Mouse (Mus musculus): ENCODE data around the gene Baz2b.

The Baz2b gene

GRCm38 (mm10) chr2:60053222-60054010 lies 156.2 kb downstream of the Baz2b start:
- DNase-seq (ENCODE audit: low spot score in 2 of 2) = no peak

- no peak for DNase-seq (ENCODE audit: low spot score in 2 of 2)
Observed at GRCm38 (mm10) chr2:60050667-60051460, 158.8 kb downstream of the Baz2b start.

- no peak for DNase-seq (ENCODE audit: low spot score in 2 of 2)
Observed at GRCm38 (mm10) chr2:60049889-60050288, 159.8 kb downstream of the Baz2b start.

- DNase-seq (ENCODE audit: low spot score in 2 of 2) = no peak
Observed at GRCm38 (mm10) chr2:60049351-60049750, 160.3 kb downstream of the Baz2b start.

- no peak for DNase-seq (ENCODE audit: low spot score in 2 of 2)
Observed at GRCm38 (mm10) chr2:60045995-60046394, 163.6 kb downstream of the Baz2b start.

- no peak for DNase-seq (ENCODE audit: low spot score in 2 of 2)
Observed at GRCm38 (mm10) chr2:60044988-60045387, 164.7 kb downstream of the Baz2b start.

- no peak for DNase-seq (ENCODE audit: low spot score in 2 of 2)
Observed at GRCm38 (mm10) chr2:60044540-60044939, 165.1 kb downstream of the Baz2b start.

- no peak for DNase-seq (ENCODE audit: low spot score in 2 of 2)
Observed at GRCm38 (mm10) chr2:60042699-60043098, 166.9 kb downstream of the Baz2b start.

- DNase-seq (ENCODE audit: low spot score in 2 of 2) = no peak
Observed at GRCm38 (mm10) chr2:60041485-60042274, 168.0 kb downstream of the Baz2b start.

- DNase-seq (ENCODE audit: low spot score in 2 of 2) = no peak
Observed at GRCm38 (mm10) chr2:60040162-60040561, 169.5 kb downstream of the Baz2b start.

GRCm38 (mm10) chr2:60037011-60037551 lies 172.6 kb downstream of the Baz2b start:
- DNase-seq (ENCODE audit: low spot score in 2 of 2) = peak in 1 of 2 experiments; percentile 43

- no peak for DNase-seq (ENCODE audit: low spot score in 2 of 2)
Observed at GRCm38 (mm10) chr2:60036361-60036760, 173.3 kb downstream of the Baz2b start.

- no peak for DNase-seq (ENCODE audit: low spot score in 2 of 2)
Observed at GRCm38 (mm10) chr2:60030991-60031390, 178.6 kb downstream of the Baz2b start.

GRCm38 (mm10) chr2:60029020-60029419 lies 180.6 kb downstream of the Baz2b start:
- no peak for DNase-seq (ENCODE audit: low spot score in 2 of 2)

- DNase-seq (ENCODE audit: low spot score in 2 of 2) = no peak
Observed at GRCm38 (mm10) chr2:60027166-60027565, 182.5 kb downstream of the Baz2b start.

GRCm38 (mm10) chr2:60026554-60026953 lies 183.1 kb downstream of the Baz2b start:
- no peak for DNase-seq (ENCODE audit: low spot score in 2 of 2)

- DNase-seq (ENCODE audit: low spot score in 2 of 2) = no peak
Observed at GRCm38 (mm10) chr2:60023777-60024176, 185.9 kb downstream of the Baz2b start.

- DNase-seq (ENCODE audit: low spot score in 2 of 2) = no peak
Observed at GRCm38 (mm10) chr2:60021556-60021955, 188.1 kb downstream of the Baz2b start.

GRCm38 (mm10) chr2:60021138-60021537 lies 188.5 kb downstream of the Baz2b start:
- DNase-seq (ENCODE audit: low spot score in 2 of 2) = no peak

GRCm38 (mm10) chr2:60019546-60020250 lies 189.9 kb downstream of the Baz2b start:
- peak in 1 of 2 experiments; percentile 25 for DNase-seq (ENCODE audit: low spot score in 2 of 2)

GRCm38 (mm10) chr2:60018875-60019501 lies 190.7 kb downstream of the Baz2b start:
- DNase-seq (ENCODE audit: low spot score in 2 of 2) = peak; percentile 27 to 36
